Comparison of ENCODE assay signal across 15 mouse cellular contexts in genomic region chr11:33934286-33934685, GRCm38 (mm10). TPM values are rescaled to one million over a fixed set of nuclear protein-coding genes. Genes with fewer than 3 reads are reported as not detected.
DNase-seq lines count a peak whose midpoint lies in the region; ATAC-seq and TF ChIP-seq lines count a peak whose summit lies in the region.
"Had no signal": no experiment of that assay in that cellular context is flagged by ENCODE, and none has a peak within 500 bp of the region (broad histone marks: within the 10 kb centered on the region; RNA-seq: fewer than 3 reads in every experiment).

No protein-coding gene starts in this region.

- no peaks in the 10 kb centered on the region for H3K79me2 ChIP-seq in heart, adult 2 months (replicated peaks; ENCODE audit: control insufficient read depth, insufficient read depth, low read length)

- H3K4me3 ChIP-seq in heart, adult 2 months = no peak overlapping the region
- no peak overlapping the region for H3K4me3 ChIP-seq in forebrain, embryonic 16.5 days (replicated peaks; ENCODE audit: low read length)
- H3K4me3 ChIP-seq: erythroblast, embryonic 14.5 days; liver, embryonic 15.5 days had no signal

- H3K27me3 ChIP-seq in heart, adult 2 months (ENCODE audit: control insufficient read depth, insufficient read depth, low read length) = no peaks in the 10 kb centered on the region
- no peaks in the 10 kb centered on the region for H3K27me3 ChIP-seq in splenic B cell, adult 2 months (ENCODE audit: control insufficient read depth, insufficient read depth, low read length, poor library complexity, severe bottlenecking)
- no peaks in the 10 kb centered on the region for H3K27me3 ChIP-seq in forebrain, embryonic 16.5 days (replicated peaks; ENCODE audit: control insufficient read depth, insufficient read depth, low read length)
- H3K27me3 ChIP-seq: liver, embryonic 15.5 days had no signal

- 56% methylated on average over 9 of the region's 9 CpGs for WGBS in heart, adult 2 months
- WGBS in forebrain, embryonic 16.5 days = 66% methylated on average over 9 of the region's 9 CpGs

- no peak for TF ChIP-seq EP300 in heart, adult 2 months (IDR thresholded peaks at IDR 0.05; ENCODE audit: insufficient read depth, low read depth, low read length)

- peak; percentile 42 for TF ChIP-seq CTCF in heart, adult 2 months (IDR thresholded peaks at IDR 0.05)

- H3K4me2 ChIP-seq in forebrain, embryonic 16.5 days (ENCODE audit: low read length) = no peak overlapping the region
- H3K4me2 ChIP-seq: liver, embryonic 15.5 days had no signal

- no peaks in the 10 kb centered on the region for H3K4me1 ChIP-seq in heart, adult 2 months (ENCODE audit: control insufficient read depth, insufficient read depth, low read length)
- H3K4me1 ChIP-seq in forebrain, embryonic 16.5 days (replicated peaks; ENCODE audit: control insufficient read depth, insufficient read depth, low read length) = 0 out of 2 replicates have a peak, but pooled peaks cover 2% of the 10 kb centered on the region

- no peak for ATAC-seq in forebrain, embryonic 16.5 days

- intact Hi-C loops in heart, adult 2 months (cut with DNase I) = no loop called here

- no peak overlapping the region for H3K9ac ChIP-seq in heart, adult 2 months (ENCODE audit: low read depth, low read length)
- H3K9ac ChIP-seq in forebrain, embryonic 16.5 days (replicated peaks; ENCODE audit: low read depth, low read length) = no peak overlapping the region
- H3K9ac ChIP-seq: liver, embryonic 15.5 days had no signal

- no peak for DNase-seq in heart, adult 2 months
- no peak for DNase-seq in heart, adult 8-10 months (ENCODE audit: low spot score)
- DNase-seq in A20 (ENCODE audit: low read depth, low spot score) = peak; percentile 43
- peak; percentile 61 for DNase-seq in R1 (ENCODE audit: low read depth, low spot score)
- peak; percentile 41 for DNase-seq in splenic B cell, adult 2 months (ENCODE audit: low read depth, low spot score)
- no peak for DNase-seq in cerebellum, postnatal 14 days
- no peak for DNase-seq in frontal cortex, postnatal 14 days (ENCODE audit: low spot score in 2 of 2)
- DNase-seq: adrenal gland, postnatal 14 days; cerebellum, postnatal 10 days; heart, postnatal 10 days; kidney, adult 2 months had no signal

- H3K9me3 ChIP-seq in forebrain, embryonic 16.5 days (ENCODE audit: control insufficient read depth, low read length) = no peaks in the 10 kb centered on the region
- H3K9me3 ChIP-seq: liver, embryonic 15.5 days had no signal

- no peak overlapping the region for H3K27ac ChIP-seq in heart, adult 2 months
- no peak overlapping the region for H3K27ac ChIP-seq in forebrain, embryonic 16.5 days (ENCODE audit: low read length)
- H3K27ac ChIP-seq: liver, embryonic 15.5 days had no signal

- no peak for TF ChIP-seq POLR2A in heart, adult 2 months (IDR thresholded peaks at IDR 0.05; ENCODE audit: insufficient read depth, low read depth, low read length)

- no peaks in the 10 kb centered on the region for H3K36me3 ChIP-seq in heart, adult 2 months (ENCODE audit: control insufficient read depth, insufficient read depth, low read length)
- H3K36me3 ChIP-seq in splenic B cell, adult 2 months (ENCODE audit: control insufficient read depth, insufficient read depth, low read length, poor library complexity, severe bottlenecking) = no peaks in the 10 kb centered on the region
- H3K36me3 ChIP-seq in forebrain, embryonic 16.5 days (ENCODE audit: control insufficient read depth, insufficient read depth) = no peaks in the 10 kb centered on the region
- H3K36me3 ChIP-seq: liver, embryonic 15.5 days had no signal

RNA-seq across cellular contexts. Expression of gene Kcnmb1, which starts 28.5 kb away (rescaled TPM):
- total RNA-seq in heart, adult 2 months (2021) = 1 to 10 TPM; 1.0 to 1.1 TPM
- polyA plus RNA-seq in heart, adult 2 months (2012; rRNA removed) = 2.1 and 3.2 TPM in 2 replicates
- 1 to 10 TPM in 1 of 4 experiments, under 1 TPM in 3; 0.44 to 1.1 (median 0.73) TPM for total RNA-seq in heart, adult 8-10 months (2022)
- polyA plus RNA-seq in forebrain, embryonic 16.5 days (2015; fragmentation: Nextera tagmentation; extraction: Ambion mirVana) = 0.18 and 0.20 TPM in 2 replicates
- polyA plus RNA-seq: erythroblast, embryonic 14.5 days; liver, embryonic 15.5 days had no signal

RNA-seq across cellular contexts. Expression of gene Kcnip1, which starts 58.7 kb away (rescaled TPM):
- under 1 TPM in 1 of 2 experiments, not detected in 1; 0.11 TPM for total RNA-seq in heart, adult 2 months (2021)
- 0.18 and 0.20 TPM in 2 replicates for polyA plus RNA-seq in heart, adult 2 months (2012; rRNA removed)
- total RNA-seq in heart, adult 8-10 months (2022) = under 1 TPM in 3 of 4 experiments, not detected in 1; 0.11 to 0.35 (median 0.17) TPM
- polyA plus RNA-seq in forebrain, embryonic 16.5 days (2015; fragmentation: Nextera tagmentation; extraction: Ambion mirVana) = 47.8 and 61.8 TPM in 2 replicates
- total RNA-seq: gastrocnemius, adult 8-10 months; heart, postnatal 10 days had no signal
- polyA plus RNA-seq: erythroblast, embryonic 14.5 days; kidney, adult 2 months had no signal

Comparison
In these comparisons a context has a peak if more than half of its experiments do, and no peak if none do; other contexts are left out.
1. DNase-seq: peak in A20 (single experiment), R1 (single experiment) and splenic B cell, adult 2 months (single experiment); none in heart, adult 2 months (0 of 2), heart, adult 8-10 months (single experiment), cerebellum, postnatal 14 days (0 of 2) and frontal cortex, postnatal 14 days (0 of 2).